Mouse (Mus musculus): ENCODE measurements around the gene Dnajb11. TPM values are rescaled to one million over a fixed set of nuclear protein-coding genes. Genes with fewer than 3 reads are reported as not detected.

Dnajb11 gene
- total and polyA plus RNA-seq, 2 experiments from 2014 or later: 63.0 to 86.1 TPM

DNA sequence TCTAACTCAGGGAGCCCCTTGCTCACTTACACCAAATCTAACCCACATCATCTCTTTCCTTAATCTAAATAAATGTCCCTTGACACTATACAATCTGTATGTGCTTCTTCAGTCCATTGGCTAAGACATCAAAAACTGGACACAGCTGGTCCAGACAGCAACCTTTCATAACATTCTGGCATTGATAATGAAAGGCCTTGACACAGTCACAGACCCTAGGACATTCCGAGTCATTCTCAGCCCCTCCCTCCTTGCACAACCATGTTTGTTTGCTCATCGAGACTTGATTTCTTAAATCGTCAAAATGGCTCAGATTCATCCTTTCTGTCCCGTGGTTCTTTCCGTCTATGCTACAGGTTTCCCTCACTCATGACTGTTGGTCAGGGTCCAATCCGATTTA is 51.6 kb downstream of the Dnajb11 start:
- H3K4me3 ChIP-seq (ENCODE audit: low read depth, low read length): no peak overlapping the region
- no peaks in the 10 kb centered on the region for H3K36me3 ChIP-seq (ENCODE audit: insufficient read depth)
- ATAC-seq: no peak
- H3K27me3 ChIP-seq (ENCODE audit: insufficient read depth, low read length): no peaks in the 10 kb centered on the region
- WGBS: 91% methylated on average over 6 of the region's 6 CpGs
- TF ChIP-seq CTCF (IDR thresholded peaks at IDR 0.05; ENCODE audit: low read depth): no peak
- H3K9me3 ChIP-seq (ENCODE audit: low read length): no peaks in the 10 kb centered on the region
- H3K4me2 ChIP-seq (ENCODE audit: low read depth): no peak overlapping the region
- no peak overlapping the region for H3K27ac ChIP-seq (ENCODE audit: low read depth, low read length)
- H3K9ac ChIP-seq: no peak overlapping the region
- no peaks in the 10 kb centered on the region for H3K4me1 ChIP-seq (ENCODE audit: insufficient read depth)
- no peak for DNase-seq

DNA sequence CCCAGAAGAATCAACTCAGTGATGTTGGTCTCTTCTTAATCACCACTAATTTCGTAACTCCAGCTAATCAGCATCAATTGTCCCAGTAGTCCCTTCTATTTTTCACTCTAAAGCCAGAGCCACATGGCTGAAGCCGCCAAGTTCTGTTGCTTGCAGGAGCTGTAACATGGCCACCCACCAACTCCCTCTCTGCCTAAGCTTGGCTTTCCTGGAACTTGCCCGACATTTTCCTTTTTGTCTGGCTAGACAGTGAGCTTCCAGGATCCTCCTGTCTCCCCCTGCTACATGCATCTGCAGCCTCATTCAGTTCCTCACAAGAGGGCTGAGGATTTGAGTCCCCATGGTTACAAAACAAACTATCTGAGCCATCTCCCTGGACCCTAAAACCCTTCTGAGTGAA is 54.3 kb downstream of the Dnajb11 start:
- no peaks in the 10 kb centered on the region for H3K4me1 ChIP-seq (ENCODE audit: insufficient read depth)
- no peak overlapping the region for H3K27ac ChIP-seq (ENCODE audit: low read depth, low read length)
- H3K4me3 ChIP-seq (ENCODE audit: low read depth, low read length): no peak overlapping the region
- no peak overlapping the region for H3K4me2 ChIP-seq (ENCODE audit: low read depth)
- no peaks in the 10 kb centered on the region for H3K9me3 ChIP-seq (ENCODE audit: low read length)
- no peaks in the 10 kb centered on the region for H3K27me3 ChIP-seq (ENCODE audit: insufficient read depth, low read length)
- H3K9ac ChIP-seq: no peak overlapping the region
- DNase-seq (no peak), ATAC-seq (no peak)
- TF ChIP-seq CTCF (IDR thresholded peaks at IDR 0.05; ENCODE audit: low read depth): no peak
- no peaks in the 10 kb centered on the region for H3K36me3 ChIP-seq (ENCODE audit: insufficient read depth)
- WGBS: 72% methylated on average over 3 of the region's 3 CpGs

DNA sequence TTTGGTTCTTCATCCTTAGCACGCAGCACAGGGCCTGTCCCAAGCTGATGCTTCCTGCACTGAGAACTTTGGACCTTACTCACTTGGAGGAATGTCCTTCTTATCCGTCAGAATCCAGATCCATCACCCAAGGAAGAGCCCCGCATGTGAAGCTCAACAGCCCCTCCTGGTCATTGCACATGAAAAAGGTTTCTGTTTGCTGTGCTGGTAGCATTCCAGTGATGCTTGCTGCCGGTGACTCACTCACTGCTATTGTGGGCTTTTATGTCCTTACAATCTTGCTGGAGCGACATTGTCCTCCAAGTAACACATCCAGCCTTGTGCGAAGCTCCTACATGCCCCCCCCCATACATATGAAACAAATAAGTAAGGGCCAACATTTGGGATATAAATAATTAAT is 55.2 kb downstream of the Dnajb11 start:
- Histone ChIP-seq H3K4me3 (ENCODE audit: low read depth, low read length) (no peak overlapping the region), H3K9me3 (ENCODE audit: low read length) (no peaks in the 10 kb centered on the region), H3K4me2 (ENCODE audit: low read depth) (no peak overlapping the region), H3K27ac (ENCODE audit: low read depth, low read length) (no peak overlapping the region), H3K36me3 (ENCODE audit: insufficient read depth) (no peaks in the 10 kb centered on the region), H3K9ac (no peak overlapping the region), H3K4me1 (ENCODE audit: insufficient read depth) (no peaks in the 10 kb centered on the region), H3K27me3 (ENCODE audit: insufficient read depth, low read length) (no peaks in the 10 kb centered on the region)
- no peak for DNase-seq
- ATAC-seq: no peak
- 78% methylated on average over 6 of the region's 6 CpGs for WGBS
- TF ChIP-seq CTCF (IDR thresholded peaks at IDR 0.05; ENCODE audit: low read depth): no peak

DNA sequence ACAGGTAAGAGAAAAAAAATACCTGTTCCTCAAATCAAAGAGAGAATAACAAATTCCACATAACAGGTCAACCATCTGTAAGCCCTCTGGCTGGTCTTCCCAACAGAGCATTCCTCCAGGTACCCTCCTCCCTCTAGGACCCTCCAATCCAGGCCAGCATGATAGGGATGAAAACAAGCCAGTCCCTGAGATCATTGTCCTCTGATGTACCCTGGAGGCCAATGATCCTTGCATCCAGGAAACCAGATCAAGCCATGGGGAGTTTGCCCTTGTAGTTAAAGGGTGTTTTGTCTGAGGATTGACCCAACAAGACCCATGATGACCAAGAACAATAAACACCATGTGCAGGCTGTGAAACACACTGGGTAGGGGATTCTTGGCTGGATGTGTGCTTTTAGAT is 56.6 kb downstream of the Dnajb11 start:
- Histone ChIP-seq H3K4me1 (ENCODE audit: insufficient read depth) (no peaks in the 10 kb centered on the region), H3K4me2 (ENCODE audit: low read depth) (no peak overlapping the region), H3K27ac (ENCODE audit: low read depth, low read length) (no peak overlapping the region), H3K9me3 (ENCODE audit: low read length) (no peaks in the 10 kb centered on the region), H3K36me3 (ENCODE audit: insufficient read depth) (no peaks in the 10 kb centered on the region), H3K27me3 (ENCODE audit: insufficient read depth, low read length) (no peaks in the 10 kb centered on the region), H3K9ac (no peak overlapping the region), H3K4me3 (ENCODE audit: low read depth, low read length) (no peak overlapping the region)
- ATAC-seq (no peak), DNase-seq (no peak)
- TF ChIP-seq CTCF (IDR thresholded peaks at IDR 0.05; ENCODE audit: low read depth): no peak

DNA sequence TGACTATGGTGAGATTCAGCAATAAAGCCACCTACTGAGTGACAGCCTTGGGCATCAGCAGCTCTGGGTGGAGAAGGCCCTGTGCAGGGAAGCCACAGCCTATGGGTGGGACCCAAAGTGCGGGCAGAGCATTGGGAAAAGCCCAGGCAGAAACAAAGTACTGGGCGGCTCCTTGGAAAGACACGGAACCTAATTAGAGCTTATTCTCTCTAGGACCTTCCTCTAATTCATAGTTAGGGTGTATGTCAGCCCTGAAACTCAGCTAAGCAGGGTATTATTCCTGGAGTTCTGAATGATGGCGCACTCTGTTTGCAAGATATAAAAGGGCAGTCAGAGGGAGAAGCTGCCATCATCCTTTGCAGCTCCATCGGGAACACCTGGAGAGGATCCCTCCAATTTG is 60.4 kb downstream of the Dnajb11 start, which contains the start of gene Fetub:
Fetub (plus strand) TSS at position 301 of the 400 bp plus-strand sequence.
- Histone ChIP-seq H3K4me2 (ENCODE audit: low read depth) (no peak within 1 kb of the TSS), H3K9me3 (ENCODE audit: low read length) (no peaks in the 10 kb centered on the region), H3K4me3 (ENCODE audit: low read depth, low read length) (no peak within 1 kb of the TSS), H3K4me1 (ENCODE audit: insufficient read depth) (no peaks in the 10 kb centered on the region), H3K36me3 (ENCODE audit: insufficient read depth) (no peaks in the 10 kb centered on the region), H3K27me3 (ENCODE audit: insufficient read depth, low read length) (no peaks in the 10 kb centered on the region), H3K27ac (ENCODE audit: low read depth, low read length) (no peak within 1 kb of the TSS), H3K9ac (no peak within 1 kb of the TSS)
- 81% methylated on average over 5 of the region's 5 CpGs for WGBS
- DNase-seq (no peak), ATAC-seq (no peak)
- no peak for TF ChIP-seq CTCF (IDR thresholded peaks at IDR 0.05; ENCODE audit: low read depth)

DNA sequence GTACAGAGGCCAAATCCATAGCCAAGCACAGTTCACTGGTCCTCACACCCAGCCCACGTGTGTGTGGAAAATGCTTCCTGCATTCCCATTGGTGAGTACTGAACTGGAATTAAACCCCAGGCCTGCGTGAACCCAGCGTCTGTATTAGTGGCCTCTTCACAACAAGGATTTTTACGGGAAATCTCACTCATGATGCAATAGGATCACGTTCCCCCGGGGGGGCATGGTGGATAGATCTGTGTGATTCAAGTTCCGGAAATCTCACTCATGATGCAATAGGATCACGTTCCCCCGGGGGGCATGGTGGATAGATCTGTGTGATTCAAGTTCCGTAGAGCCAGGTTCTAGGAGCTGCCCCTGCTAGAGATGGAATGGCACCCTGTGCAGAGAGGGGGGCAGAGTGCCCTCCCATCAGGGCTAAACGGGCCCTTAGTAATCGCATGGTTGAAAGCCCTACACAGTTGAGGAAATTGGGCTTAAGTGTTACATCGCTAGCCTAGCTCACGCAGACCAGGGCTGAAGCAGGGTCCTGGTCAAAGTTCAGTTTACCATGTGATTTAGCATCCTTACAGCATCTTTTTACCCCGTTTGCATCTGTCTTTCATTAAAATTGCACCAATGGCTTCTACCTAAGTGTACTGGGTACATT is 61.1 kb downstream of the Dnajb11 start:
- Histone ChIP-seq H3K4me1 (ENCODE audit: insufficient read depth) (no peaks in the 10 kb centered on the region), H3K9ac (no peak overlapping the region), H3K27me3 (ENCODE audit: insufficient read depth, low read length) (no peaks in the 10 kb centered on the region), H3K4me3 (ENCODE audit: low read depth, low read length) (no peak overlapping the region), H3K36me3 (ENCODE audit: insufficient read depth) (no peaks in the 10 kb centered on the region), H3K4me2 (ENCODE audit: low read depth) (no peak overlapping the region), H3K27ac (ENCODE audit: low read depth, low read length) (no peak overlapping the region), H3K9me3 (ENCODE audit: low read length) (no peaks in the 10 kb centered on the region)
- WGBS: 65% methylated on average over 15 of the region's 15 CpGs
- DNase-seq (no peak), ATAC-seq (no peak)
- TF ChIP-seq CTCF (IDR thresholded peaks at IDR 0.05; ENCODE audit: low read depth): no peak

DNA sequence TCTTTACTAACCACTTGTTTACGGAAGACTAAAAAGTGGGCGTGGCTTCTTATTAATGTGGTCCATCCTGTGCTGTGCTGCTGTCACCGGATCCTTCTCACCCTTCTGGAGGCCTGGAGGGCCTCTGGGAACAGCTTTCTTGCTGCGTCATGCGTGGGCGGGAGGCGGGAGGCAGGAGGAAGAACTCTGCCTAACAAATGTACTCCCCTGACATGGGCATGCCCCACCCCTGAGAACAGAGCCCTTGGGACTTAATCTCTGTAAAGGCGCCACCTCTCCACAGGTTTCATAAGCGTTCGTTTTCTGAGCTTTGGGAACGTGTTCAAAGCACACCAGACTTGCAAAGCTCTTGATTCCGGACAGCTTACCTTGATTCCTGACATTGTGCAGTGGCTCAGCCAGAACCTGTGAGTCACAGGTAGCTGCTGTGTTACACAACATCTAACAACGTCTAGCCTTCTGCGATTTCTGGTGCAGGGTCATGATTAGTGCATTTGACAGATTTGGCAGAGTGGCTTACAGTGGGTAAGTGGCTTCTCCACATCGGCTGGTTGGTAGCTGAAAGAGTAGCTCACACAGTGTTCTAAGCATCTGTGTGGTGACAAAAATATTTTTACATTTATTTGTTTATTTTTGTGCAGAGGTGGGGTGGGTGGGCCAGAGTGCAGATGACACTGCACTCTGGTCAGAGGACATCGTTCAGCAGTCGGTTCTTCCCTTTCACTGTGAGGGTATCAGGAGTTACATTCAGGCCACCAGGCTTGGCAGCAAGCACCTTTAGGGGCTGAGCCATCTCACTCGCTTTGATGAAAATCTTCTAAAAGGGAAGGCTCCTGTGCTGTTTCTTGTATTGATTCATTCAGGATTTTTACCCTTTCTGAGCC is 62.6 kb downstream of the Dnajb11 start:
- H3K27me3 ChIP-seq (ENCODE audit: insufficient read depth, low read length): no peaks in the 10 kb centered on the region
- no peaks in the 10 kb centered on the region for H3K9me3 ChIP-seq (ENCODE audit: low read length)
- no peaks in the 10 kb centered on the region for H3K4me1 ChIP-seq (ENCODE audit: insufficient read depth)
- ATAC-seq (no peak), DNase-seq (no peak)
- no peak overlapping the region for H3K4me2 ChIP-seq (ENCODE audit: low read depth)
- no peaks in the 10 kb centered on the region for H3K36me3 ChIP-seq (ENCODE audit: insufficient read depth)
- no peak overlapping the region for H3K27ac ChIP-seq (ENCODE audit: low read depth, low read length)
- H3K4me3 ChIP-seq (ENCODE audit: low read depth, low read length): no peak overlapping the region
- no peak for TF ChIP-seq CTCF (IDR thresholded peaks at IDR 0.05; ENCODE audit: low read depth)
- 69% methylated on average over 18 of the region's 18 CpGs for WGBS
- no peak overlapping the region for H3K9ac ChIP-seq
